Mouse (Mus musculus): Measurements from ENCODE around the gene Dpyd. TPM values are rescaled to one million over a fixed set of nuclear protein-coding genes. Genes with fewer than 3 reads are reported as not detected.

Dpyd gene
- polyA plus RNA-seq, 1 experiment = 2.3 TPM

GRCm38 (mm10) chr3:119143034-119143433 is 581.1 kb downstream of the Dpyd start:
- H3K27me3 ChIP-seq (ENCODE audit: control insufficient read depth, insufficient read depth, low read length) = no peaks in the 10 kb centered on the region
- TF ChIP-seq CTCF (IDR thresholded peaks at IDR 0.05; ENCODE audit: borderline replicate concordance, insufficient read depth, low read depth, low read length) (no peak), POLR2A (IDR thresholded peaks at IDR 0.05; ENCODE audit: borderline replicate concordance, insufficient read depth, low read length) (no peak)
- 48% methylated on average over 5 of the region's 5 CpGs for WGBS
- H3K27ac ChIP-seq (ENCODE audit: insufficient read depth, low read length) = no peak overlapping the region
- no peaks in the 10 kb centered on the region for H3K4me1 ChIP-seq (ENCODE audit: control insufficient read depth, insufficient read depth, low read length)
- no peak overlapping the region for H3K4me3 ChIP-seq (replicated peaks; ENCODE audit: insufficient read depth, low read depth, low read length)
- no peak for DNase-seq

- no peak overlapping the region for H3K27ac ChIP-seq (ENCODE audit: insufficient read depth, low read length)
- H3K27me3 ChIP-seq (ENCODE audit: control insufficient read depth, insufficient read depth, low read length) = no peaks in the 10 kb centered on the region
- no peak for DNase-seq
- no peak overlapping the region for H3K4me3 ChIP-seq (replicated peaks; ENCODE audit: insufficient read depth, low read depth, low read length)
- 97% methylated on average over 1 of the region's 1 CpGs for WGBS
- TF ChIP-seq CTCF (IDR thresholded peaks at IDR 0.05; ENCODE audit: borderline replicate concordance, insufficient read depth, low read depth, low read length) (no peak), POLR2A (IDR thresholded peaks at IDR 0.05; ENCODE audit: borderline replicate concordance, insufficient read depth, low read length) (no peak)
- H3K4me1 ChIP-seq (ENCODE audit: control insufficient read depth, insufficient read depth, low read length) = no peaks in the 10 kb centered on the region
Measured at GRCm38 (mm10) chr3:119144788-119145187, 582.9 kb downstream of the Dpyd start.

- DNase-seq = peak in 1 of 2 experiments; percentile 2
- Histone ChIP-seq H3K4me3 (replicated peaks; ENCODE audit: insufficient read depth, low read depth, low read length) (peak overlapping the region; percentile 19), H3K4me1 (ENCODE audit: control insufficient read depth, insufficient read depth, low read length) (no peaks in the 10 kb centered on the region), H3K27ac (ENCODE audit: insufficient read depth, low read length) (no peak overlapping the region), H3K27me3 (ENCODE audit: control insufficient read depth, insufficient read depth, low read length) (no peaks in the 10 kb centered on the region; the same call in 1 of the 2 replicates)
- 8% methylated on average over 17 of the region's 17 CpGs for WGBS
- TF ChIP-seq POLR2A (IDR thresholded peaks at IDR 0.05; ENCODE audit: borderline replicate concordance, insufficient read depth, low read length) = no peak
- no peak for TF ChIP-seq CTCF (IDR thresholded peaks at IDR 0.05; ENCODE audit: borderline replicate concordance, insufficient read depth, low read depth, low read length)
Measured at GRCm38 (mm10) chr3:119154604-119155444, 592.9 kb downstream of the Dpyd start.

- TF ChIP-seq POLR2A (IDR thresholded peaks at IDR 0.05; ENCODE audit: borderline replicate concordance, insufficient read depth, low read length) (no peak), CTCF (IDR thresholded peaks at IDR 0.05; ENCODE audit: borderline replicate concordance, insufficient read depth, low read depth, low read length) (no peak)
- no peak for DNase-seq
Measured at GRCm38 (mm10) chr3:119158670-119159069, 596.7 kb downstream of the Dpyd start.

GRCm38 (mm10) chr3:119165691-119166090 is 603.8 kb downstream of the Dpyd start:
- Histone ChIP-seq H3K4me1 (ENCODE audit: control insufficient read depth, insufficient read depth, low read length) (no peaks in the 10 kb centered on the region), H3K4me3 (replicated peaks; ENCODE audit: insufficient read depth, low read depth, low read length) (no peak overlapping the region), H3K27me3 (ENCODE audit: control insufficient read depth, insufficient read depth, low read length) (no peaks in the 10 kb centered on the region), H3K27ac (ENCODE audit: insufficient read depth, low read length) (no peak overlapping the region)
- WGBS = 17% methylated on average over 6 of the region's 6 CpGs
- DNase-seq = no peak
- TF ChIP-seq CTCF (IDR thresholded peaks at IDR 0.05; ENCODE audit: borderline replicate concordance, insufficient read depth, low read depth, low read length) = no peak
- no peak for TF ChIP-seq POLR2A (IDR thresholded peaks at IDR 0.05; ENCODE audit: borderline replicate concordance, insufficient read depth, low read length)

More at GRCm38 (mm10) chr3:119158670-119159069, 596.7 kb downstream of the Dpyd start:
- H3K4me1 ChIP-seq (ENCODE audit: control insufficient read depth, insufficient read depth, low read length) = no peaks in the 10 kb centered on the region
- no peak overlapping the region for H3K4me3 ChIP-seq (replicated peaks; ENCODE audit: insufficient read depth, low read depth, low read length)
- WGBS = 92% methylated on average over 4 of the region's 4 CpGs
- H3K27me3 ChIP-seq (ENCODE audit: control insufficient read depth, insufficient read depth, low read length) = no peaks in the 10 kb centered on the region; the same call in 1 of the 2 replicates
- H3K27ac ChIP-seq (ENCODE audit: insufficient read depth, low read length) = no peak overlapping the region

GRCm38 (mm10) chr3:119168166-119168565 is 606.2 kb downstream of the Dpyd start:
- no peak overlapping the region for H3K27ac ChIP-seq (ENCODE audit: insufficient read depth, low read length)
- DNase-seq = no peak
- WGBS = 66% methylated on average over 2 of the region's 2 CpGs
- TF ChIP-seq POLR2A (IDR thresholded peaks at IDR 0.05; ENCODE audit: borderline replicate concordance, insufficient read depth, low read length) (no peak), CTCF (IDR thresholded peaks at IDR 0.05; ENCODE audit: borderline replicate concordance, insufficient read depth, low read depth, low read length) (no peak)
- no peaks in the 10 kb centered on the region for H3K4me1 ChIP-seq (ENCODE audit: control insufficient read depth, insufficient read depth, low read length)
- H3K4me3 ChIP-seq (replicated peaks; ENCODE audit: insufficient read depth, low read depth, low read length) = no peak overlapping the region
- no peaks in the 10 kb centered on the region for H3K27me3 ChIP-seq (ENCODE audit: control insufficient read depth, insufficient read depth, low read length)

- H3K4me3 ChIP-seq (replicated peaks; ENCODE audit: insufficient read depth, low read depth, low read length) = no peak overlapping the region
- no peaks in the 10 kb centered on the region for H3K4me1 ChIP-seq (ENCODE audit: control insufficient read depth, insufficient read depth, low read length)
- TF ChIP-seq POLR2A (IDR thresholded peaks at IDR 0.05; ENCODE audit: borderline replicate concordance, insufficient read depth, low read length) (no peak), CTCF (IDR thresholded peaks at IDR 0.05; ENCODE audit: borderline replicate concordance, insufficient read depth, low read depth, low read length) (no peak)
- WGBS = 29% methylated on average over 1 of the region's 1 CpGs
- no peak for DNase-seq
- no peaks in the 10 kb centered on the region for H3K27me3 ChIP-seq (ENCODE audit: control insufficient read depth, insufficient read depth, low read length)
- no peak overlapping the region for H3K27ac ChIP-seq (ENCODE audit: insufficient read depth, low read length)
Measured at GRCm38 (mm10) chr3:119168661-119169060, 606.7 kb downstream of the Dpyd start.

GRCm38 (mm10) chr3:119183261-119183660 is 621.3 kb downstream of the Dpyd start:
- Histone ChIP-seq H3K4me3 (replicated peaks; ENCODE audit: insufficient read depth, low read depth, low read length) (no peak overlapping the region), H3K27ac (ENCODE audit: insufficient read depth, low read length) (no peak overlapping the region), H3K4me1 (ENCODE audit: control insufficient read depth, insufficient read depth, low read length) (no peaks in the 10 kb centered on the region), H3K27me3 (ENCODE audit: control insufficient read depth, insufficient read depth, low read length) (no peaks in the 10 kb centered on the region)
- no peak for TF ChIP-seq CTCF (IDR thresholded peaks at IDR 0.05; ENCODE audit: borderline replicate concordance, insufficient read depth, low read depth, low read length)
- no peak for TF ChIP-seq POLR2A (IDR thresholded peaks at IDR 0.05; ENCODE audit: borderline replicate concordance, insufficient read depth, low read length)
- no peak for DNase-seq
- WGBS = 91% methylated on average over 3 of the region's 3 CpGs

Measured in cerebellum, adult 2 months (tissue).